Mouse (Mus musculus) kidney, adult 2 months (tissue): ENCODE measurements around the gene Gm19402.

Experiments
- CTCF ChIP-seq: fragments of 200-500 bp; conservative IDR thresholded peaks from 2 replicates; pipeline ENCODE4 v1.5.1; 2011; ENCODE audit warnings: low read depth, mild to moderate bottlenecking, control low read depth, low read length, moderate library complexity, mixed read lengths; ENCODE audit not compliant: insufficient read depth, insufficient read length
- POLR2A ChIP-seq: fragments of 200-500 bp; IDR thresholded peaks from one replicate; pipeline ENCODE4 v1.6.1; 2011; ENCODE audit warnings: low read depth, low read length, control low read depth

DNA sequence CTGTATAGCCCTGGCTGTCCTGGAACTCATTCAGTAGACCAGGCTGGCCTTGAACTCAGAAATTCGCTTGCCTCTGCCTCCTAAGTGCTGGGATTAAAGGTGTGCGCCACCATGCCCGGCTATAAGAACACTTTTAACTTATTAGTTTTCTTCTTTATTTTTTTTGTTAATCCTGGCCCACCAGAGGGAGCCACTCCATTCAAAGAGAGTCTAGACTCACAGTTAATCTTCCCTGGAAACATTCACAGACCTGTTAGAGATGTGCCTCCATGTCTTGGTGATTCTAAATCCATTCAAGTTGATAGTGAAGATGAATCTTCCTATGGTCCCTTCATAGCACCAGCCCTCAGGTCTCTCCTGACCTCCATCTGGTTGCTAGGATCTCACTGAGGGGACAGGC is 19.3 kb upstream of the Gm19402 start:
- TF ChIP-seq CTCF (no peak), POLR2A (no peak)
